Comparison of ENCODE assay signal across 8 mouse cellular contexts in the genomic region with DNA sequence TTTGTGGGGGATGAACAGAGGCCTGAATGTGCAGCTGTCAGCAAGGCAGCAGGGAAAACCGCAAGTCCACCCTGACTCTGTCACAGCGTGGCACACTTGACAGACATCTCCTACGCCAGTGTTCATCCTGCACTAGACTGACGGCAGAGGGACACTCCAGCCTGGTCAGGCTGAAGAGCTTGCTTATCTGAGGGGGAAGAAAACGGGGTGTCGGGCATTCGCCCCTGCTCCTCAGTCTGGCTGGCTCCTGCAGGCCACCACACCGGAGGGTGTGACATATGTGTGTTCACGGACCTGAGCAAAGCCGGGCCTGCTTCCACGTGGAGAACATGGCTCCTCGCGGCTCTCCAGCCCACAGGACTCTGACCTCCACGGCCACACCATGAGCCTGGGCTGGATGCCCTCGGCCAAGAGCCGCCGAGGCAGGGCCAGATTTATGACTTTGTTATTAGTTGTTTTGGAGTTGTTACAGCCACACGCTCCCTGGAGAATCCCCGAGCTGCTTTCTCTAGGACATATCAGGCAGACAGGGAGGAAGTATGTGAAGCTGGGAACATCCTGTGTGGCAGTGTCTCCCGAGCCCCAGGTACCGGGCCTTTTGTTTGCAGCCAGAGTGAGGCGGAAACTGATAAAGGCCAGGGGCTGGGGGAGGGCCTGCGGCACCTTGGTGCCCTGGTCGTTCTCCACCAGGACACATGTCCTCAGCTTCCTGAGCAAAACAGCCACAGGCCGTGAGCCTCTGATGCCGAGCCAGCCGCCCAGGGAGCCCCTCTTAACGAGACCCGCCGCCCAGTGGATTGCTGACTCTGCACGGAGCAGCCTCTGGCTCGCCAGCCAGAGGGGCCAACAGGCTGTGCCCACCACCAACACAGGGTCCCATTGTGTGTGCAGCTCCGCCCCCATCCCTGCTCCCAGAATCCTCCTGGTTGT.
DNase-seq lines count a peak whose midpoint lies in the region; ATAC-seq and TF ChIP-seq lines count a peak whose summit lies in the region.

No protein-coding gene starts in this region.

- TF ChIP-seq CTCF in midbrain, postnatal 0 days (IDR thresholded peaks at IDR 0.05), result no peak

- no peaks in the 10 kb centered on the region for H3K36me3 ChIP-seq in lung, embryonic 16.5 days (ENCODE audit: control insufficient read depth, insufficient read depth, low read length)
- H3K36me3 ChIP-seq in midbrain, postnatal 0 days (ENCODE audit: insufficient read depth, low read length), result no peaks in the 10 kb centered on the region

- no peaks in the 10 kb centered on the region for H3K27me3 ChIP-seq in lung, embryonic 16.5 days (ENCODE audit: control insufficient read depth, insufficient read depth, low read depth, low read length)
- no peaks in the 10 kb centered on the region for H3K27me3 ChIP-seq in midbrain, postnatal 0 days (ENCODE audit: insufficient read depth, low read length)

- no peak overlapping the region for H3K4me3 ChIP-seq in lung, embryonic 16.5 days (ENCODE audit: low read length)
- no peak overlapping the region for H3K4me3 ChIP-seq in midbrain, postnatal 0 days (ENCODE audit: low read depth, low read length)

- H3K27ac ChIP-seq in lung, embryonic 16.5 days (ENCODE audit: low read length), result peak overlapping the region; percentile 84
- H3K27ac ChIP-seq in midbrain, postnatal 0 days (ENCODE audit: low read depth, low read length), result no peak overlapping the region

- H3K4me1 ChIP-seq in lung, embryonic 16.5 days (replicated peaks; ENCODE audit: control insufficient read depth, insufficient read depth, low read length), result peaks cover 13% of the 10 kb centered on the region
- peaks cover 4% of the 10 kb centered on the region; the same call in 1 of the 2 replicates for H3K4me1 ChIP-seq in midbrain, postnatal 0 days (ENCODE audit: insufficient read depth, low read length)

- WGBS in lung, embryonic 16.5 days, result 28% methylated on average over 33 of the region's 33 CpGs
- 64% methylated on average over 33 of the region's 33 CpGs for WGBS in midbrain, postnatal 0 days

- DNase-seq in lung, postnatal 25 days (ENCODE audit: low spot score), result no peak
- peak; percentile 60 for DNase-seq in heart, adult 8-10 months (ENCODE audit: low spot score)
- peak; percentile 77 for DNase-seq in kidney, adult 11 months
- peak; percentile 47 for DNase-seq in midbrain, postnatal 0 days (ENCODE audit: low spot score)
- DNase-seq in left cerebral cortex, adult 18-20 months (ENCODE audit: low spot score in 2 of 2), result no peak
- DNase-seq in left cerebral cortex, postnatal 14 days (ENCODE audit: low spot score in 2 of 2), result no peak
- DNase-seq in cerebellum, adult 9-10 months, result no peak

- intact Hi-C loops in left cerebral cortex, postnatal 14 days (cut with DNase I), result no loop called here

- peak overlapping the region; percentile 36 for H3K9ac ChIP-seq in lung, embryonic 16.5 days (ENCODE audit: low read length)
- no peak overlapping the region for H3K9ac ChIP-seq in midbrain, postnatal 0 days (replicated peaks; ENCODE audit: low read length, poor library complexity, severe bottlenecking)

- peaks cover 4% of the 10 kb centered on the region for H3K9me3 ChIP-seq in lung, embryonic 16.5 days (ENCODE audit: control insufficient read depth, low read length)
- H3K9me3 ChIP-seq in midbrain, postnatal 0 days (ENCODE audit: low read length), result no peaks in the 10 kb centered on the region

- no peak overlapping the region for H3K4me2 ChIP-seq in lung, embryonic 16.5 days (ENCODE audit: low read depth, low read length)
- no peak overlapping the region for H3K4me2 ChIP-seq in midbrain, postnatal 0 days (ENCODE audit: low read depth, low read length, poor library complexity, severe bottlenecking)

- peak; percentile 71 for ATAC-seq in lung, embryonic 16.5 days (ENCODE audit: low read depth)
- ATAC-seq in midbrain, postnatal 0 days (ENCODE audit: low FRiP score), result peak; percentile 58; the same call in 1 of the 2 replicates

Comparison
In these comparisons a context has a peak if more than half of its experiments do, and no peak if none do; other contexts are left out.
1. DNase-seq: peak in heart, adult 8-10 months (single experiment), kidney, adult 11 months (single experiment) and midbrain, postnatal 0 days (single experiment); none in lung, postnatal 25 days (single experiment), left cerebral cortex, adult 18-20 months (0 of 2), left cerebral cortex, postnatal 14 days (0 of 2) and cerebellum, adult 9-10 months (single experiment).